Comparison of ENCODE assay signal across 9 mouse cellular contexts in genomic region chr11:77687541-77688131, GRCm38 (mm10). TPM values are rescaled to one million over a fixed set of nuclear protein-coding genes. Genes with fewer than 3 reads are reported as not detected.
DNase-seq lines count a peak whose midpoint lies in the region; ATAC-seq and TF ChIP-seq lines count a peak whose summit lies in the region.
"Had no signal": no experiment of that assay in that cellular context is flagged by ENCODE, and none has a peak within 500 bp of the region (broad histone marks: within the 10 kb centered on the region; RNA-seq: fewer than 3 reads in every experiment).

No protein-coding gene starts in this region.

- no peak for TF ChIP-seq POLR2A in ES-Bruce4 (IDR thresholded peaks at IDR 0.05; ENCODE audit: insufficient read depth, low read length)

- H3K27ac ChIP-seq in ES-Bruce4 (ENCODE audit: insufficient read depth, low read length), result peak overlapping the region; percentile 75
- H3K27ac ChIP-seq in heart, embryonic 16.5 days (ENCODE audit: low read length), result peak overlapping the region; percentile 98
- H3K27ac ChIP-seq in layer of hippocampus, adult 2 months, result peak overlapping the region; percentile 98

- H3K4me1 ChIP-seq in ES-Bruce4 (ENCODE audit: control insufficient read depth, insufficient read depth, low read length), result peaks cover 4% of the 10 kb centered on the region
- H3K4me1 ChIP-seq in heart, embryonic 16.5 days (ENCODE audit: control insufficient read depth, insufficient read depth, low read length), result peaks cover 13% of the 10 kb centered on the region

- peak; percentile 53 for DNase-seq in brain, adult 2 months (ENCODE audit: low read depth, low spot score)
- peak; percentile 37 for DNase-seq in fibroblast of lung, adult 2 months (ENCODE audit: low read depth)
- DNase-seq in layer of hippocampus, adult 2 months (ENCODE audit: low spot score in 2 of 2), result peak; percentile 5 to 27
- peak; percentile 60 for DNase-seq in lung, postnatal 10 days
- peak; percentile 49 to 59 for DNase-seq in right cerebral cortex, postnatal 10 days (ENCODE audit: low spot score in 2 of 2)
- DNase-seq in urinary bladder, postnatal 36 days (ENCODE audit: low spot score in 2 of 2), result peak; percentile 28 to 39

- peak overlapping the region; percentile 81 for H3K4me3 ChIP-seq in ES-Bruce4 (ENCODE audit: low read depth, low read length)
- peak overlapping the region; percentile 92 for H3K4me3 ChIP-seq in heart, embryonic 16.5 days (ENCODE audit: low read length)
- peak overlapping the region; percentile 98 for H3K4me3 ChIP-seq in layer of hippocampus, adult 2 months

- no peaks in the 10 kb centered on the region for H3K27me3 ChIP-seq in ES-Bruce4 (ENCODE audit: control insufficient read depth, insufficient read depth, low read length, poor library complexity, severe bottlenecking)
- no peaks in the 10 kb centered on the region for H3K27me3 ChIP-seq in heart, embryonic 16.5 days (ENCODE audit: control insufficient read depth, insufficient read depth, low read length)

- H3K4me2 ChIP-seq in heart, embryonic 16.5 days (ENCODE audit: low read depth, low read length), result peak overlapping the region; percentile 82

- peak overlapping the region; percentile 98 for H3K9ac ChIP-seq in ES-Bruce4 (ENCODE audit: low read depth, poor library complexity, severe bottlenecking)
- H3K9ac ChIP-seq in heart, embryonic 16.5 days (ENCODE audit: low read length), result peak overlapping the region; percentile 98

- no peaks in the 10 kb centered on the region for H3K9me3 ChIP-seq in ES-Bruce4 (replicated peaks; ENCODE audit: control insufficient read depth, insufficient read depth, low read length, poor library complexity, severe bottlenecking)
- no peaks in the 10 kb centered on the region for H3K9me3 ChIP-seq in heart, embryonic 16.5 days (replicated peaks; ENCODE audit: control insufficient read depth, low read length)

- no peak for TF ChIP-seq CTCF in ES-Bruce4 (IDR thresholded peaks at IDR 0.05; ENCODE audit: low read depth, low read length)
- no peak for TF ChIP-seq CTCF in layer of hippocampus, adult 2 months (conservative IDR thresholded peaks at IDR 0.05)

- no peak for ATAC-seq in heart, embryonic 16.5 days (replicated peaks; ENCODE audit: extremely low read depth, insufficient read depth, low FRiP score)

- TF ChIP-seq EP300 in ES-Bruce4 (IDR thresholded peaks at IDR 0.05; ENCODE audit: insufficient read depth, low read depth, low read length), result no peak

- under 1% methylated on average over 32 of the region's 40 CpGs for WGBS in heart, embryonic 16.5 days

- H3K36me3 ChIP-seq in ES-Bruce4 (ENCODE audit: control insufficient read depth, insufficient read depth, low read length, poor library complexity, severe bottlenecking), result peaks cover 33% of the 10 kb centered on the region
- peaks cover 16% of the 10 kb centered on the region for H3K36me3 ChIP-seq in heart, embryonic 16.5 days (ENCODE audit: control insufficient read depth, insufficient read depth)

RNA-seq across cellular contexts. Expression of gene Nufip2, which starts 1.7 kb away (rescaled TPM):
- 133 and 139 TPM in 2 replicates for polyA plus RNA-seq in ES-Bruce4 (2011; ENCODE audit: insufficient read depth, insufficient read length, low read depth, missing spikeins)
- polyA plus RNA-seq in heart, embryonic 16.5 days (2015; fragmentation: Nextera tagmentation; extraction: Ambion mirVana), result 2.9 and 3.5 TPM in 2 replicates
- total RNA-seq in layer of hippocampus, adult 2 months (2021), result 10 to 100 TPM; 68.4 to 83.7 TPM

RNA-seq across cellular contexts. Expression of gene Cryba1, which starts 37.4 kb away (rescaled TPM):
- not detected in 2 replicates for polyA plus RNA-seq in ES-Bruce4 (2011; ENCODE audit: insufficient read depth, insufficient read length, low read depth, missing spikeins)
- not detected in 2 replicates for polyA plus RNA-seq in heart, embryonic 16.5 days (2015; fragmentation: Nextera tagmentation; extraction: Ambion mirVana)
- total RNA-seq in layer of hippocampus, adult 2 months (2021), result not detected
- total RNA-seq: heart, postnatal 36 days had no signal

Comparison
In these comparisons a context has a peak if more than half of its experiments do, and no peak if none do; other contexts are left out.
1. RNA of gene Nufip2, which starts 1.7 kb away (polyA plus RNA-seq): 133 to 139 TPM in ES-Bruce4; 2.9 to 3.5 TPM in heart, embryonic 16.5 days; every median in the first group is over 10 times any median in the second.
2. Peak in every context shown above with its lines, with median percentiles within 50 percentile points of each other: H3K27ac ChIP-seq, H3K4me3 ChIP-seq and DNase-seq.